ENCODE assay signal across 16 mouse cellular contexts in genomic region chr9:65017896-65018295, GRCm38 (mm10). TPM values are rescaled to one million over a fixed set of nuclear protein-coding genes. Genes with fewer than 3 reads are reported as not detected.
DNase-seq lines count a peak whose midpoint lies in the region; ATAC-seq and TF ChIP-seq lines count a peak whose summit lies in the region.
"Had no signal": no experiment of that assay in that cellular context is flagged by ENCODE, and none has a peak within 500 bp of the region (broad histone marks: within the 10 kb centered on the region; RNA-seq: fewer than 3 reads in every experiment).

No protein-coding gene starts in this region.

- intact Hi-C loops in left cerebral cortex, adult 2 months (cut with DNase I), result no loop called here

- no peaks in the 10 kb centered on the region for H3K9me3 ChIP-seq in hindbrain, embryonic 15.5 days
- no peaks in the 10 kb centered on the region for H3K9me3 ChIP-seq in midbrain, embryonic 16.5 days (replicated peaks; ENCODE audit: control insufficient read depth, low read length, poor library complexity, severe bottlenecking)
- H3K9me3 ChIP-seq: heart, embryonic 12.5 days; intestine, embryonic 15.5 days; megakaryocyte, embryonic 14.5 days had no signal

- no peak overlapping the region for H3K9ac ChIP-seq in hindbrain, embryonic 15.5 days
- H3K9ac ChIP-seq in midbrain, embryonic 16.5 days (ENCODE audit: low read depth, low read length), result no peak overlapping the region
- H3K9ac ChIP-seq: heart, embryonic 12.5 days; intestine, embryonic 15.5 days had no signal

- no peak for DNase-seq in left cerebral cortex, adult 2 months (ENCODE audit: extremely low spot score in 1 of 2, low spot score in 2 of 2)
- DNase-seq in left cerebral cortex, adult 18-20 months (ENCODE audit: low spot score in 2 of 2), result no peak
- DNase-seq in MN1 (ENCODE audit: low spot score), result peak; percentile 25
- no peak for DNase-seq in thymus, postnatal 0 days (ENCODE audit: low spot score)
- DNase-seq in cerebellum, adult 11 months, result no peak
- DNase-seq: cerebellum, postnatal 36 days; lung, postnatal 10 days; thymus, postnatal 25 days had no signal

- 89% methylated on average over 4 of the region's 4 CpGs for WGBS in hindbrain, embryonic 15.5 days
- WGBS in midbrain, embryonic 16.5 days, result 84% methylated on average over 4 of the region's 4 CpGs

- no peaks in the 10 kb centered on the region for H3K27me3 ChIP-seq in hindbrain, embryonic 15.5 days
- no peaks in the 10 kb centered on the region for H3K27me3 ChIP-seq in midbrain, embryonic 16.5 days (ENCODE audit: control insufficient read depth, insufficient read depth, low read depth, low read length)
- H3K27me3 ChIP-seq: heart, embryonic 12.5 days; intestine, embryonic 15.5 days; megakaryocyte, embryonic 14.5 days had no signal

- peaks cover 67% of the 10 kb centered on the region for H3K4me1 ChIP-seq in hindbrain, embryonic 15.5 days (replicated peaks)
- H3K4me1 ChIP-seq in midbrain, embryonic 16.5 days (ENCODE audit: control insufficient read depth, insufficient read depth, low read length), result peaks cover 59% of the 10 kb centered on the region

- no peaks in the 10 kb centered on the region for H3K36me3 ChIP-seq in hindbrain, embryonic 15.5 days
- H3K36me3 ChIP-seq in midbrain, embryonic 16.5 days (ENCODE audit: control insufficient read depth, insufficient read depth, low read length), result no peaks in the 10 kb centered on the region
- H3K36me3 ChIP-seq: heart, embryonic 12.5 days; intestine, embryonic 15.5 days had no signal

- TF ChIP-seq CTCF in left cerebral cortex, adult 2 months (IDR thresholded peaks at IDR 0.05), result no peak

- peak overlapping the region; percentile 12; the same call in 1 of the 2 replicates for H3K27ac ChIP-seq in left cerebral cortex, adult 2 months
- 0 out of 2 replicates have a peak overlapping the region, but pooled peaks have one; percentile 9 for H3K27ac ChIP-seq in hindbrain, embryonic 15.5 days (replicated peaks)
- H3K27ac ChIP-seq in midbrain, embryonic 16.5 days (ENCODE audit: low read length), result peak overlapping the region; percentile 42; the same call in 1 of the 2 replicates
- H3K27ac ChIP-seq: intestine, embryonic 15.5 days; kidney, postnatal 0 days had no signal

- no peak overlapping the region for H3K4me3 ChIP-seq in left cerebral cortex, adult 2 months
- no peak overlapping the region for H3K4me3 ChIP-seq in hindbrain, embryonic 15.5 days
- H3K4me3 ChIP-seq in midbrain, embryonic 16.5 days (ENCODE audit: low read depth, low read length), result no peak overlapping the region
- H3K4me3 ChIP-seq: heart, embryonic 12.5 days; intestine, embryonic 15.5 days; megakaryocyte, embryonic 14.5 days; myocyte had no signal

- H3K4me2 ChIP-seq in hindbrain, embryonic 15.5 days, result peak overlapping the region; percentile 74; the same call in 1 of the 2 replicates
- peak overlapping the region; percentile 90; the same call in 1 of the 2 replicates for H3K4me2 ChIP-seq in midbrain, embryonic 16.5 days (ENCODE audit: low read length)
- H3K4me2 ChIP-seq: heart, embryonic 12.5 days; intestine, embryonic 15.5 days had no signal

- ATAC-seq in hindbrain, embryonic 15.5 days (ENCODE audit: low FRiP score, low read depth), result no peak
- ATAC-seq in midbrain, embryonic 16.5 days, result no peak
- ATAC-seq: forebrain, embryonic 14.5 days; intestine, embryonic 15.5 days had no signal

RNA-seq across cellular contexts. Expression of gene Hacd3, which starts 3.6 kb away (rescaled TPM):
- 100 to 1,000 TPM; 148 to 158 TPM for total RNA-seq in left cerebral cortex, adult 2 months (2021)
- total RNA-seq in left cerebral cortex, adult 18-20 months (2021), result 100 to 1,000 TPM; 154 to 160 TPM
- 219 and 223 TPM in 2 replicates for polyA plus RNA-seq in hindbrain, embryonic 15.5 days (2015; fragmentation: Nextera tagmentation; extraction: Ambion mirVana)
- polyA plus RNA-seq in midbrain, embryonic 16.5 days (2015; fragmentation: Nextera tagmentation; extraction: Ambion mirVana), result 241 and 246 TPM in 2 replicates
- polyA plus RNA-seq in thymus, postnatal 0 days (2015; fragmentation: Nextera tagmentation; extraction: Ambion mirVana), result 61.8 and 64.0 TPM in 2 replicates

RNA-seq across cellular contexts. Expression of gene Dpp8, which starts 14.3 kb away (rescaled TPM):
- 100 to 1,000 TPM; 166 to 172 TPM for total RNA-seq in left cerebral cortex, adult 2 months (2021)
- total RNA-seq in left cerebral cortex, adult 18-20 months (2021), result 100 to 1,000 TPM; 164 to 169 TPM
- polyA plus RNA-seq in hindbrain, embryonic 15.5 days (2015; fragmentation: Nextera tagmentation; extraction: Ambion mirVana), result 39.5 and 39.6 TPM in 2 replicates
- polyA plus RNA-seq in midbrain, embryonic 16.5 days (2015; fragmentation: Nextera tagmentation; extraction: Ambion mirVana), result 39.3 and 42.7 TPM in 2 replicates
- polyA plus RNA-seq in thymus, postnatal 0 days (2015; fragmentation: Nextera tagmentation; extraction: Ambion mirVana), result 29.4 and 30.6 TPM in 2 replicates

RNA-seq across cellular contexts. Expression of gene Ints14, which starts 57.2 kb away (rescaled TPM):
- total RNA-seq in left cerebral cortex, adult 2 months (2021), result 10 to 100 TPM; 19.4 to 22.2 TPM
- total RNA-seq in left cerebral cortex, adult 18-20 months (2021), result 10 to 100 TPM; 18.5 to 18.8 TPM
- 33.3 and 35.8 TPM in 2 replicates for polyA plus RNA-seq in hindbrain, embryonic 15.5 days (2015; fragmentation: Nextera tagmentation; extraction: Ambion mirVana)
- polyA plus RNA-seq in midbrain, embryonic 16.5 days (2015; fragmentation: Nextera tagmentation; extraction: Ambion mirVana), result 35.1 and 37.1 TPM in 2 replicates
- 50.9 and 54.2 TPM in 2 replicates for polyA plus RNA-seq in thymus, postnatal 0 days (2015; fragmentation: Nextera tagmentation; extraction: Ambion mirVana)
